Mouse (Mus musculus): ENCODE data around the gene Esam.

DNA sequence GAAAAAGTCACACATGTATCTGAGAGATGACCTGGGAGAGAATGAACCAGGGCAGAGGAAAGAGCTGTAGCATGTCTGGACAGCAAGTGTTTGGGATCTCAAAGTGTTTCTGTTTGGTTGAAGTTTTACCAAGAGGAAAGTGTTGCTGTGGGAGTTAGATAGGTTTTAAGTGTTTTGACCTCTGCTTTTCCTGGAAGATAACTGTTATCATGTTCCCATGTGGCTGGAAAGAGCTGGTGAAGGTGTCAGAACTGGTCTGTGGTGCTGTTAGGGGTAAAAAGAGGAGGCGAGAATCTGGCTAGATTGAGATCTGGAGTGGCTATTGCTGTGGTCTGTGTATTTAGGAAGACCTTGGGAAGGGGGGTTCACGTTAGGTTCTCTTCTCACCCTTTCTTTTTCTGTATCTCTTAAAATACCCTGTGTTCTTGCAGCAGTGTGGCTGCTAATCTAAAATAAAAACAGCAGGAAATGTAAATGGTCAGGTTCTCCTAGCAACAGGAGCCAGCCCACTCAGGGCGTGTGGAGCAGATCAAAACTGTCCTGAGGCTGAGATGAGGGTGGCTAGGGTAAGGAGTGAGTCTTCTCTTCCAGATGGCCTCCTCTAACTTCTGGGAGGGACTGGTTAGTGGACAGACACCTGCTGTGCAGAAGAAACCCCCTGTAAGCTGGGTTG lies 44.5 kb downstream of the Esam start:
- TF ChIP-seq CTCF (IDR thresholded peaks at IDR 0.05; ENCODE audit: extremely low read depth, insufficient read length, insufficient replicate concordance, low read depth, low read length) (no peak), POLR2A (IDR thresholded peaks at IDR 0.05; ENCODE audit: low read depth, low read length) (no peak)
